Mouse (Mus musculus): ENCODE data around the gene Apoa5.

The Apoa5 gene

DNA sequence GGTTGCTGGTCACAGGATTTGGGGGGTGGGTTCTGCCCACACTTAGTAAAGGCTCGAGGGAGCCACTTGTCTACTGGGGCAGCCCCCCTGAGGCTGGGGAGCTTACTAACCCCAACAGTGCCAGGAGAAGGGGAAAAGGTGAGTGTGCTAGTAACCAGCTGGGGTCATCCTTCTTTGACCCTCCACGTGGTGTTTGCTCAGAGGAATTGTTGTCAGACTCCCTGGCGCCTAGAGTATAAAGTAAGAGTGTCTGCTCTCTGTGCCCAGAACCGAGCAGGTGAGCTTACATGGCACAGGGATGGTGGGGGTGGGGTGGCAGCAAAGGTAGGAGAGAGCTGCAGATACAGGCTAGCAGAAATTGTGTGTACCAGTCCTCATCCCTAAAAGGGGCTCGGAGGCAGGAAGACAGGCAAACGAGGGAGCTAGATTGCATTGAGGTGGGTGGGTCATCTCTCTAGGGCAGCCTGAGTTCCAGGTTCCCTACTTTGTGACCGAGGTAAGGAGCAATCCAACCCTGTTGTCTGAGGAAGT, at the start of gene Apoa5:
Gene Apoa5, plus strand, starts transcription at position 291 of the 531 bp plus-strand sequence.
- no peak for DNase-seq (ENCODE audit: low spot score)

DNA sequence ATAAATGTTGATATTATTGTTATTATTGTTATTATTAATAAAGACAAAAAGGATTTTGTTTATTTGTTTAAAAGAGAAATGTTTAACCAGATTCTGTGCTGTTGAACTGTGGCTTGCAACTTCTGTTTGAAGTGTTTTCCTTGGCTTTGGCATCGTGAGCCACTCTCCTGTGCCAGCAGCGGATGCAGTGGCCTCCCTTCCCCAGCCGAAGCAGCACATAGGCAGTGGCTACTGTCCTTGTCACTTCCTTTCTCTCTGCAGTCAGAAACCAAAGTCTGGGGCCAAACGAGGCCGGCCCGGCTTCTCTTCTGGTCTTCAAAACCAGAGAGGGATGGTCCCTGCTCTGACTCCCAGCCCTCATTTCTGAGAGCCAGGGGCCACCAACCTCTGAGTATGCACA, 45.3 kb upstream of the Apoa5 start:
- no peak for DNase-seq (ENCODE audit: low spot score)

DNA sequence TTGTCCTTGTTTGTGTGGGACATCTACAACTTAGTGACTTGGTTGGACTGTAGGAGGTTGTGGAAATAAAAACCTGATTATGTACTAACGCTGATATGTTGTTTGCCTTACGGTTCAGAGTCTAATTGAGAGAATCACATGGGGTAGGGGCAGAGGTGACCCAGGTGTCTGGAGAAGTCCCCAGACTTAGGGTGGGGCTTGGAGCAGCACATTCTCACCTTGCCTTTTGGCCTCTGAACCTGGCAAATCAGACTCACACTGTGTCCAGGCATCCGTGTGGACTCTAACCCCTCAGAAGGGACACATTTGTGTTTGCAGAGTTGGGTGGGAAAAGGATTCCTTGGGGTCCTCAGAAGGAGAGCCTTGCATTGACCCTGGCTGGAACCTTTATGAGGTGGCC, 44.3 kb upstream of the Apoa5 start:
- no peak for DNase-seq (ENCODE audit: low spot score)

DNA sequence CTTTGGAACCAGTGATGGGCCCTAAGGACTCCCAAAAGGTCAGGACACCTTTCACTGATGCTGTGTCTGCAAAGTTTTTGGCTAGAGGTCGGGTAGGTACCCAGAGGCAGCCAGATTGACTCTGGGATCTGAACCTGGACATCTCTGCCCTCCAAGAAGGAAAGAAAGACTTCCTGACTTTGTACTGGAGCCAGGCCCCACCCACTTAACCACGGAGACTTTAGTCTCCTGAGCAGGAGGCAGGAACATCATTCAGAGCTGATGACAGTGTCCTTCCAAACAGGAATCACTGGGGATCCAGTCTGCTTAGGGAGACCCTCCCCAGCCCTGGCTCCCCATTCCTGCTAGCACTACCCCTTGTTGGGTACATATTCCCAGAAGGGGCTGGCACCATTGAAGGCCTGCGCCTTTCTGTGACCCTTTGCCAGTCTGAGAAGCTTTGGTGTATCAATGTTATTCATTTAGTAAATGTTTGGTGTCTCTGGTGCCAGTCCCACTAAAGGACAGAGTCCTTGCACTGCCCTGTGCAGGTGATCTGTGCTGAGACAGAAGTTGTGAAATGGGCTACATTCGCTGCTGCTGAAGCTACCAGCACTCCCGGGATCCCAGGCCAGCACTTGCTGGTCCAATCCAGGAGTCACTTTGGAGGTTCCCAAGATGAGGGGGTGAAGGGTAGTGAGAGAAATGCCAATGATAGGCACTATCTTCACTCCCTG, 43.3 kb upstream of the Apoa5 start:
- DNase-seq (ENCODE audit: low spot score), result no peak

DNA sequence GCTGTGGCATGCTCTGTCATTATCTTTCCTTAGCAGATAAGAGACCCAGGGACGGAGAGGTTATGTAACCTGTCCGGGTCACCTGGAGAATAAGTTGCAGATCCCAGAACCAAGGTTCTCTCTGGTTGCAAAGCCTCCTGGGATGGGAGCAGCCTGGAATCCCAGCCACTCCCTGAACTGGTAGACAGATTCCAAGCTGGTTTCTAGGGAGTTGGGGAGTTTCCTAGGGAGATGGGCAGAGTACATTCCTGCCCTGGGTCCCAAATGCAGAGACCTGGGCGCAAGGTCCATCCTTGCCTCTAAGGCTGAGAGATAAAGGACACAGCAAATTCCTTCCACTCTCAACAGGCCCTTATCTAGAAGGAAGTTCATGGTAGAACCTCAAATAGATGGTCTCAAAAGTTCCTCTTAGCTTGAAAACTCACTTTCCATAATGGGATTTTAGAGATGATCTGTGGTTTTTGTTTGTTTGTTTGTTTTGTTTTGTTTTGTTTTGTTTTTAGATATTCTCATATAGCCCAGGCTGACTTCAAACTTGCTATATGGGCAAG, 41.3 kb upstream of the Apoa5 start:
- no peak for DNase-seq (ENCODE audit: low spot score)

DNA sequence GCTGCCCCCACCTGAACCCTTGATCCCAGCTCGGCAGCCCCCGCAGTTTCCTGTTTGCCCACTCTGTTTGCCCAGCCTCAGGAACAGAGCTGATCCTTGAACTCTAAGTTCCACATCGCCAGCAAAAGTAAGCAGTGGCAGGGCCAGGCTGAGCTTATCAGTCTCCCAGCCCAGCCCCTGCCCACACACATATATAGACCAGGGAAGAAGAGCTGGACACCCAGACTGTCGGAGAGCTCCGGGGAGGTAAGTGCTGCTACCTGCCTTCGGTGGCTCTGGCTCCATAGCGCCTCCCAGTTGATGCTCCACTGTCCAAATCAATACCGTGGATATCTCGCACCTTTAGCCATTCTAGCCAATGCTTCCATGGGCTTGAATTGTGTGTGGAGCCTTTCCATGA, 39.9 kb upstream of the Apoa5 start, which contains the start of gene Apoa1:
Gene Apoa1, plus strand, starts transcription at position 90 of the 400 bp plus-strand sequence.
- DNase-seq (ENCODE audit: low spot score), result no peak

DNA sequence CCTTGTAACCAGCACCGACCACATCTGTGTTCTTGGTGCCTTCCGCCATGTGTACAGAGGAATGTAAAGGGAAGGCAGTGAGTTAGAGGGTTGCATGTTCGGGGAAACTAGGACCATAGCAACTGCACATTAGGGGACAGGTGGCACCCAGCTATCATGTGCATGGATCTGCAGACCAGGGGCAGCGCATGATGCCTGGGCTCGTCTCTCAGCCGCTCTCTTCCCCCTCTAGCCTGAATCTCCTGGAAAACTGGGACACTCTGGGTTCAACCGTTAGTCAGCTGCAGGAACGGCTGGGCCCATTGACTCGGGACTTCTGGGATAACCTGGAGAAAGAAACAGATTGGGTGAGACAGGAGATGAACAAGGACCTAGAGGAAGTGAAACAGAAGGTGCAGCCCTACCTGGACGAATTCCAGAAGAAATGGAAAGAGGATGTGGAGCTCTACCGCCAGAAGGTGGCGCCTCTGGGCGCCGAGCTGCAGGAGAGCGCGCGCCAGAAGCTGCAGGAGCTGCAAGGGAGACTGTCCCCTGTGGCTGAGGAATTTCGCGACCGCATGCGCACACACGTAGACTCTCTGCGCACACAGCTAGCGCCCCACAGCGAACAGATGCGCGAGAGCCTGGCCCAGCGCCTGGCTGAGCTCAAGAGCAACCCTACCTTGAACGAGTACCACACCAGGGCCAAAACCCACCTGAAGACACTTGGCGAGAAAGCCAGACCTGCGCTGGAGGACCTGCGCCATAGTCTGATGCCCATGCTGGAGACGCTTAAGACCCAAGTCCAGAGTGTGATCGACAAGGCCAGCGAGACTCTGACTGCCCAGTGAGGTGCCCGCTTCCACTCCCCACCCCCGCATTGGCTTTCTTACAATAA, 38.6 kb upstream of the Apoa5 start:
- peak; percentile 51 for DNase-seq (ENCODE audit: low spot score)

DNA sequence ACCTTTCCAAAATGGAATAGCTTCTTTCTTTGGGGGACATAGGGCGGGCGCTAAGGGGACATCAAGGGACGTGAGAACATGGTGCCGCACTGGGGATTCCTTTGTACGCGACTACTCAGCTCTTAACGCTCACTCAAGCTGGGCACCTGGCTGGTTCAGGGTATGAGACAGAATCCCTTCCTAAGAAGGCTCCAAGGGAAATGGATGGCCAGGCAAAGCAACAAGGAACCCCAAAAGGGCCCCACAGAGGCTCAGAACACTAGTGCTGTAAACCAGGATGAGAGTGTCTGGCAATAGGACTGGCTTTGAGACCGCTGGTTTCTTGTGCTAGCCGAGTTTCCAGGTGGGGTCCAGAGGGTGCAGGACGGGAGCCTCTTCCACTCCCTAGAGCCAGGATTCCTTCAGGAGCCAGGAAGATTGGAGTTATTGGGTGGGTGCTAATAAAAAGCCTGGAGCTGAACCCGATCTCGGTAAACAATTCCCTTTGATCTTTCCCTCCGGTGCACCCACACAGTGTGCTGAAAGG, 37.9 kb upstream of the Apoa5 start:
- no peak for DNase-seq (ENCODE audit: low spot score)

DNA sequence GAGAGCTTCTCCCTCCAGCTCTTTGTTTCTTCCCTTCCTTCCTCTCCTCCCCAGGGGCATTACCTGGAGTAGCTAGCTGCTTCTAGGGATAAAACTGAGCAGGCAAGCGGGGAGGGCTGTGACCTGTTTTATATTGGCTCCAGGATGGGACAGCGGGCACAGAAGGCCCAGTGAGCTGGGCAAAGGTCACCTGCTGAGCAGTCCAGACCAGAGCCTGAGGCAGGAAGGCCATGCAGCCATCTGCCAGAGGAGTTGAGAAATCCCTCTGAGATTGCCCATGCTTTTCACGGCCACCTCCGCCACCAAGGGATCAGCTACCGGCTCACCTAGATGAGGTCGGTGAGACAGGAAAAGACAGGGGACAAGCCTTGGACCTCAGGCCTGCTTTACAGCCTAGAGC, 33.2 kb upstream of the Apoa5 start:
- DNase-seq (ENCODE audit: low spot score), result no peak

DNA sequence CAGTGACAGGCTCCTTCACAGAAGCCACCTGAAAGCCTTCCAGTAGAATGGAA, 33.0 kb upstream of the Apoa5 start, which contains the start of gene Apoc3:
Gene Apoc3, minus strand, starts transcription at position 41 of the 53 bp plus-strand sequence.
- DNase-seq (ENCODE audit: low spot score), result no peak

DNA sequence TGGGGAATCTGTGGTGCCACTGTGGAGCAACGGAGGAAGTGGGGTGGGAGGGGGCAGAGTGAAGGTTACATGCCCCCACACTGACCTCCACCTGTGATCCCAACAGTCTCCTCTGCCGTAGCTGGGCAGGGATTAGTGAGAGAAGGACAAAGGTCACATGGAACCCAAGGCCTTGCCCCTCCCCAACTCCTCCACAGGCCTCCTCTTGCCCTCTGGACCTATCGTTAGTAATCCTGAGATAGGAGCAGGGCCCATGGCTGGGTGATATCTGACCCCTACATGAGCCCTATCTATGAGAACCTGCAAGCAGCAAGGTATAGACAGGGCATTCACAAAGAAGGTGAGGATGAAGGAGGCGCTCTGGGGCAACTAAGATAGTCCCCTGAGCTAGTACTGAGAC, 32.8 kb upstream of the Apoa5 start:
- no peak for DNase-seq (ENCODE audit: low spot score)

DNA sequence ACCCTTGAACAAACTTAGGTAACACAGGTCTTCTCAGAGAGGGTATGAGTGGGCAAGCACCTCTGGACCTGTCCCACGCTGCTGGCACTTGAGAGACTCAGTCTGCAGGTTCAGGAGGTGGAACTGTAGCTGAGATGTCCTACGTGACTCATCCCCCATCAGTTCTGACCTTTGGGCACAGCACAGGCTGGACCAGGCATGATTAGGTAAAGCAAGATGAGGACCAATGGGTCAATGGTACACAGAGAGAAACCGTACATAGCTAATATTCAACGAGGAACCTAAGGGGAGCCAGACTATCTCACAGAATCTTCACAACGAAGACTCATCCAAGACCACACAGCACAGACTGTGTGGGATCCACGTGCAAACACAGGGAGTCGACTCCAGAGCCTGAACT, 29.6 kb upstream of the Apoa5 start:
- DNase-seq (ENCODE audit: low spot score), result no peak

DNA sequence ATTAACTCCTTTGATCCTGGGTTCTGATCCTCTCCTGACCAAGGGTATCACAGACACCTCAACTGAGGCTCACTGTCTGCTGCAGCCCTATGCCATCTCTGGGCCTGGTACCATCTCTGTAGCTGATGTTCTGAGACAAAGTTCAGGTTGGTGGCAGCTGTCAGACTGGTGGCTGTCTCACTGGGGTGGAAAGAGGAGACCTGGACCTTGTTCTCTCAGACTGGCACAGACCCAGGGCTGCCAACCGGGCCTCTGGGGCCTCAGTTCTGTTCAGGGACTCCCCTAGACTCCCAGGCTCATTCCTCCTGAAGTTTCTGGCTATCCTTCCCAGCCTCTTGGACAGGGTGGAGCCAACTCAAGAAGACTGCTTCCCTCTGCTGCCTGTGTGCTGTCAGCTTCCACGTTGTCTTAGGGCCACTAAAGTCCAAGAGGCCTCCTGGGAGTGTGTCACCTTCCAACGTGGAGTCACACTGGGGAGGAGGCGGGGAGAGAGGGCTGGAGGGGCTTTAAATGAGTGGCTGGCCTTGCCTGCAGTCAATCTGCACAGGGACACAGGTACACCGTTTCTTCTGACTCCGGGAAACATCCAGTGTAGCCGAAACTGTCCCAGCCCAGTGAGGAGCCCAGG, 27.8 kb upstream of the Apoa5 start, which contains the start of gene Apoa4:
Gene Apoa4, plus strand, starts transcription at position 171 of the 628 bp plus-strand sequence.
- DNase-seq (ENCODE audit: low spot score), result no peak

DNA sequence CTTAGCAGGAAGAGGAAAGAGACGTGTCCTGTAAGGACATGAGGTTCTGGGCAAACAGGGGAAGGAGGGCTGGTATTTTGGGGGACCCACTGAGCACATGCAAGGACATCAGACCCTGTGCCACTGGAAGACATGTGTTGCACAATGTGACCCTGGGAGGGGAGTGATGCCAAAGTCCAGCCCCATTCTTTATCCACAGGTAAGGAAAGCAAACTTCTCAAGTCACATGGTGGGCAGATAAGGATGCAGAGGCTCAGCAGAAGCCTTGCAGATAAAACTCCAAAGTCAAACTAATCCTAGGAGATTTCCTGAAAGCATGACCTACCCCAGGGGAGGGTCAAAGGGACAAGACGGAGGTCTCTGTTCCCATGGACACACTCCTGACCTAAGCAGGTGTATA, 26.6 kb upstream of the Apoa5 start:
- no peak for DNase-seq (ENCODE audit: low spot score)

DNA sequence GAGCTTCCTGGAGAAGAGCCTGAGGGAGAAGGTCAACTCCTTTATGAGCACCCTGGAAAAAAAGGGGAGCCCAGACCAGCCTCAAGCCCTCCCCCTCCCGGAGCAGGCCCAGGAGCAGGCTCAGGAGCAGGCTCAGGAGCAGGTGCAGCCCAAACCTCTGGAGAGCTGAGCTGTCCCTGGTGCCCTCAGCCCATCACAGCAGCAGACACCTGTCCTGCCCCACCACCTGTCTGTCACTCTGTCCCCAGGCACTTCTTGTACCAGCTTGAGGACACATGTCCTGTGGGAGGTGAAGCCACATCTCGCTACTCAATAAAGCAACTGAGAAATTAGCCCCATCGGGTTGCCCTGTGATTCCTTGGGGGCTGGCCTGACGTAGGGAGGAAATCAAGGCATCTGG, 25.3 kb upstream of the Apoa5 start:
- no peak for DNase-seq (ENCODE audit: low spot score)

DNA sequence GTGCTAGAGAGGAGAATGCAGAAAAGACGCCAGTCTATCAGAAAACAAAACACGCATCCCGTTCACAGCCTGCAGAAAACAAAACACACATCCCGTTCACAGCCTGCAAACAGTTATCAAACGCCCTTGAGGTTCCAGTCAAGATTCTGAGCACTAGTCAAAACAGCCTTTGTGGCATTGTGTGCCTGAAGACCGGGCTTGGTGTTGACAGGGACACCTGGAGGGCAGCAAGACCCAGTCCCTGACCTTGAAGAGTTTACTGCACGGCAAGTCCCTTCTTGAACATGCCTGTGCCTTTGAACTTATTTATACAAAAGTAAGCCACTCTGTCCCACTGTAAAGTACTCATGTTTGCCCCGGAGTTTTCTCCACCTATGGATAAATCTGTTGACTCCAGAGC, 24.8 kb upstream of the Apoa5 start:
- no peak for DNase-seq (ENCODE audit: low spot score)

DNA sequence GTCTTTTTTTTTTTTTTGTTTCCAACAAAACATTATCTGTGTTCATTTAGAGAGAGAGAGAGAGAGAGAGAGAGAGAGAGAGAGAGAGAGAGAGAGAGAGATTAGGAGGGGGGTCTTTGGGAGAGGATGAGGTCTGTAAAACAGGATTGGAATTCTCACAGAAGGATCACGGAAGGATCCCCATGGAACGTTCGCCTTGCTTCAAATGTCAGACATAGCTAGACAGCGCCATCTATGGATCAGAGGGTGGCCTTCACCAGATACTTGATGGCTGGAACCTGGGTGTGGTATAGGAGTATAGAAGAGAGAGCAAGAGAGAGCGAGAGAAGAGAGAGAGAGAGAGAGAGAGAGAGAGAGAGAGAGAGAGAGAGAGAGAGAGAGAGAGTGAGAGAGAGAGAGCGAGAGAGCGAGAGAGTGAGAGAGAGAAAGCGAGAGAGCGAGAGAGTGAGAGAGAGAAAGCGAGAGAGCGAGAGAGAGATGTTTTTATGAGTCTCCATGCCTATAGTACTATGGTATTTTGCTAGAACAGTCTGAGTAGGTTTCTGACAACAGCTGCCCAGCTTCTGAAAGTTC, 21.6 kb upstream of the Apoa5 start:
- DNase-seq (ENCODE audit: low spot score), result peak; percentile 16

DNA sequence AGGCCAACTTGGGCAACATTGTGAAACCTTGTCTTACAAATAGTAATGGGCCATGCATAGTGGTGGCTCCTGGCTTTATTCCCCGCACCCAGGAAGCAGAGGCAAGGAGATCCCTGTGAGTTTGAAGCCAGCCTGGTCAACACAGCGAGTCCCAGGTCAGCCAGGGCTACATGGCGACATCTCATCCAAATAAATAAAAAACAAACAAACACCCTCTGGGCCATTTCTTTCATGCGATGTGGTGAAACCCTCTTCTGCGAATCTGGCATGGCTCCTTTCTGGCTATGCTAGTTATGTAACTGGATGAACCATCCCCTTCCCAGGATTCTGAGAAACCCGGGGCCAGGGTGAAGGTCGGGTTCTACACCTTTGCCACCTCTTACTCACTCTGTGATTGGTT, 12.3 kb upstream of the Apoa5 start:
- DNase-seq (ENCODE audit: low spot score), result no peak

DNA sequence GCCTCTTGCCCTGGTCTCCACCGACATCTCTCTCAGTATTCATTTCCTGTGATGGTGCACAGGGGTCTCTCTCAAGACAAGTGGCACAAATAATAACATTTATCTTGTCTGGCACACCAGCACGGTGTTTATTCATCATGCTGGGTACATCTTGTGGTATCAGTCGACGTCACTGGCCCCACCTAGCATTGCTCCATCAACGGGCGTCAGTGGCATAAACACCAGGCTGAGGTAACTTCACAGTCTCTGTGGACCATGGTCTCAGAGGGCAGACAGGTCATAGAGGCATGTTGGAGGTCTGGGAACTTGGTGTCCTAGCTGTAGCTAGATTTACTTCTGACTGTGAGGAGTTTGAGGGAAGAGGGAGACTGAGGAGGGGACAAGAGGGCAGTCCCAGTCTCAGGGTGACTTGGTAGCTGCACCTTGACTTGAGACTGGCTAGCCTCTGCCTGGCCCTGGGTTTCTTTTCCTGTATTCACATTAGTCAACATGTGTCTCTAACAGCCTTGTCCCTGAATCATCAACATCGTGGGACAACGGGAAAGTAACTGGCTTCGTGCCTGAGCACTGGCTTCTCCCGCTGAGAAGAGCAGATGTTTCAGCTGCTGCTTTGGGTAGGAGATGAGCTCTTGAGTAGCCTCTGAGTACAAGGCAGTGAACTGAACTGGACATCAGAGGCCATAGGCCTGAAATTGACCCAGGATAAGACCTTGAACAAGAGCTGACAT, 11.6 kb upstream of the Apoa5 start:
- DNase-seq (ENCODE audit: low spot score), result no peak

DNA sequence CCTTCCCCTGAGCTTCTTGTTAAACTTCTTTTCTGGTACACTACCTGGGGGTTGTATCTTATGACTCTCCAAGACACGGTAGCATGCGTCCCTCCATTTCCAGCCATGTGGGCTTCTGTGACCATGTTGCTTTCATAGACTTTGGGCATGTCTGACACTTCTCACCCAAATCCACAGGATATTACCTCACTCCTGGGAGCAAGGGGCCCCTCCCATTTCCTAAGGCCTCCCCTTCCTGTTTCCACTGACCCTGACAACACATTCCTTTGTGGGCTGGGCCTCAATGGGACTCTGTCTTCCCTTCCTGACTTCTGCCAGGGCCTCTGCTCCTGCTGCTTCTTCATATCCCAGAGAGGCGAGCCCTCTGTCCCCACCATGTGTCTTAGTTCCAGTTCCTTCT, 10.9 kb upstream of the Apoa5 start:
- DNase-seq (ENCODE audit: low spot score), result no peak

DNA sequence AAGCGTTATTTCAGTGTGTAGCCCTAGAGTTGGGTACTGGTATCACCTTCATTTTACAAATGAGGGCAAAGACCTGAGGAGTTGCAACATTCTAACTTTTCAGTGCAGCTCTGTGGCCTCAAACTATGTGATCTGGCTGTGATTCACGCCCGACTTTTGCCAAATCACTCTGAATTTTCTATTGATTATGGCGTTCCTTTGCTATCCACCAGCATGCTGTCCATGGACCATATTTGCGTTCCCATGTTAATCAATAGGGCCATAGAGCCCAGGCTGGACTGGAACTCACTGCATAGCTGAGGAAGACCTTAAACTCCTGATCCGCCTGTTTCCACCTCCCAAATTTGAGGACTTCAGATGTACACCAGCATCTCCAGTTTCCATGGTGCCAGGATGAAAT, 9.3 kb upstream of the Apoa5 start:
- no peak for DNase-seq (ENCODE audit: low spot score)

DNA sequence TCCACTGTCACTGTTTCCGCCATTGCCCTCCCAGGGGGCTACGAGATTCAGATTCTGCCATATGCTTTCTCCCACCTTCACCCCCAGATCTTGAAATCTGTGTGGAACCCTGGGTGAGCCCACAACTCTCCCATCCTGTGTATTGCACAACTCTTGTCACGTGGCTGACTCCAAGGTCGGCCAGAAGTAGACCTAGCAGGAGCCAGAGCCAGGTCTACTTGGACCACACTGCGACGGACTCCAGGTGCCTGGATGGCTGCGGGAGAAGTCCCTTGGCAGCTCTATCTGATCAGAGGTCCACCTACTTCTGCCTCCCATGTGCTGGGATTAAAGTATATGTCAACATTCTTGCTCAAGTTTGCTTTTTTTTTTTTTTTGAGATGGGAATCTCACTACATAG, 7.3 kb upstream of the Apoa5 start:
- no peak for DNase-seq (ENCODE audit: low spot score)
